28 mouse cellular contexts compared by ENCODE assay signal in genomic region chr5:120908196-120908920, GRCm38 (mm10). TPM values are rescaled to one million over a fixed set of nuclear protein-coding genes. Genes with fewer than 3 reads are reported as not detected.
"Had no signal": no experiment of that assay in that cellular context is flagged by ENCODE, and none has a peak within 500 bp of the region (broad histone marks: within the 10 kb centered on the region; RNA-seq: fewer than 3 reads in every experiment).

No protein-coding gene starts in this region.

- H3K27ac ChIP-seq: kidney, postnatal 0 days; layer of hippocampus, adult 2 months; left cerebral cortex, adult 2 months; limb, embryonic 12.5 days; limb, embryonic 15.5 days; liver, embryonic 14.5 days; midbrain, embryonic 12.5 days; midbrain, embryonic 15.5 days; neural tube, embryonic 12.5 days; neural tube, embryonic 15.5 days; stomach, postnatal 0 days had no signal

- H3K27me3 ChIP-seq: limb, embryonic 12.5 days; limb, embryonic 15.5 days; midbrain, embryonic 12.5 days; midbrain, embryonic 15.5 days; neural tube, embryonic 12.5 days; neural tube, embryonic 15.5 days had no signal

- H3K4me3 ChIP-seq: layer of hippocampus, adult 2 months; left cerebral cortex, adult 2 months; limb, embryonic 12.5 days; limb, embryonic 15.5 days; midbrain, embryonic 12.5 days; midbrain, embryonic 15.5 days; neural tube, embryonic 12.5 days; neural tube, embryonic 15.5 days had no signal

- H3K9me3 ChIP-seq: limb, embryonic 12.5 days; limb, embryonic 15.5 days; midbrain, embryonic 12.5 days; midbrain, embryonic 15.5 days; neural tube, embryonic 12.5 days; neural tube, embryonic 15.5 days had no signal

- H3K4me1 ChIP-seq: limb, embryonic 12.5 days; limb, embryonic 15.5 days; midbrain, embryonic 12.5 days; midbrain, embryonic 15.5 days; neural tube, embryonic 12.5 days; neural tube, embryonic 15.5 days had no signal

- DNase-seq: kidney, postnatal 25 days; layer of hippocampus, adult 9-11 months; left cerebral cortex, postnatal 4 days; liver, postnatal 0 days; lung, embryonic 14.5 days; right cerebral cortex, adult 18-20 months; right cerebral cortex, postnatal 14 days; right cerebral cortex, postnatal 4 days; thymus, adult 2 months; thymus, postnatal 14 days; thymus, postnatal 4 days had no signal

- H3K36me3 ChIP-seq: limb, embryonic 12.5 days; limb, embryonic 15.5 days; midbrain, embryonic 12.5 days; midbrain, embryonic 15.5 days; neural tube, embryonic 12.5 days; neural tube, embryonic 15.5 days had no signal

RNA-seq across cellular contexts. Expression of gene Oas1d, which starts 6.0 kb away (rescaled TPM):
- polyA plus RNA-seq: kidney, embryonic 14.5 days; kidney, postnatal 0 days; limb, embryonic 12.5 days; limb, embryonic 15.5 days; liver, embryonic 11.5 days; liver, embryonic 14.5 days; liver, postnatal 0 days; lung, embryonic 14.5 days; lung, postnatal 0 days; macrophage; midbrain, embryonic 12.5 days; neural tube, embryonic 12.5 days; neural tube, embryonic 15.5 days; stomach, embryonic 14.5 days had no signal

RNA-seq across cellular contexts. Expression of gene Oas1g, which starts 20.9 kb away (rescaled TPM):
- polyA plus RNA-seq: lung, embryonic 14.5 days had no signal

RNA-seq across cellular contexts. Expression of gene Oas1h, which starts 47.1 kb away (rescaled TPM):
- polyA plus RNA-seq: kidney, embryonic 14.5 days; large intestine, adult 2 months; limb, embryonic 12.5 days; limb, embryonic 15.5 days; liver, embryonic 11.5 days; liver, embryonic 14.5 days; liver, postnatal 0 days; lung, embryonic 14.5 days; lung, postnatal 0 days; macrophage; midbrain, embryonic 12.5 days; midbrain, embryonic 15.5 days; neural tube, embryonic 12.5 days; neural tube, embryonic 15.5 days; stomach, embryonic 14.5 days; stomach, postnatal 0 days had no signal
